Comparison of ENCODE assay signal across 8 mouse cellular contexts in the genomic region with DNA sequence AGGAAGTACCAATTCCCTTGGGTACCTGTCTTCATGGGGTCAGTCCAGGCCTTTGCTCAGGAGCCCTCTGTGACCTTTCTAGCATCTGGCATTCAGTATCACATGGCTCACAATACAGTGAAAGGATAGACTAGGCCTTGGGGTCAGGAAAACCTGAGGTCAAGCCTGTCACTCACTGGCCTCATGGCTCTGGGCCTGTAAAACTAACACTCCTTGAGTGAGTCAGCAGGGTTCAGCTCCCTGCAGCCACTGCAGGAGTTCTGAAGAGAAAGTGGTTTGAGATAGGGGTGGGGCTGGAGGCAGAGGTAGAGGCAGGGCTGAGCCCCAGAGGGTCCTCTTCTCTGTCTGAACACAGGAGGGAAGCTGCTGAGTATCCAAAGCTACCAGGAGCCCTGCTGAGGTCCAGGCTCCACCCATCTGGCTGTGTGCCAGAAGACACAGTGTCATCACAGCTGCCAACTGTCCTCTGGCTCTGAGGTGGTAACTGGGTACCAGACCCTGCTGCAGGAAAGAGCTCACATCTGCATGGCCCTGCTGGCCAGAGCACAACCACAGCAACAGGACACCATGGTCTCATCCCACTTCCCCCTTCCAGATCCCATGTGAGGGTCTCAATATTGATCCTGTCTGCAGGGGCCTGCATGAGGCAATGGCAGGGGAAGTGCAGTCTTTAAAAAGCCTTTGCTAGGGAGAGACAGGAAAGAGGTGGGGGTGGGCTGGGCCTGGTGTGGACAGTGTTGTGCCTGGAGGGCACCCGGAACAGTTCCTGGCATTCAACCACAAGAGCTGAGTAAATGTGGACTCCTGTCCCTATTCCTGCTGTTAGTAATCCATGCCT. TPM values are rescaled to one million over a fixed set of nuclear protein-coding genes. Genes with fewer than 3 reads are reported as not detected.
DNase-seq lines count a peak whose midpoint lies in the region; ATAC-seq and TF ChIP-seq lines count a peak whose summit lies in the region.
"Not testable (repeated sequence)": the region's sequence is repeated elsewhere in the genome, so short reads cannot be mapped to it uniquely, and the experiment has no call there.

No protein-coding gene starts in this region.

- H3K4me1 ChIP-seq in forebrain, embryonic 16.5 days (replicated peaks; ENCODE audit: control insufficient read depth, insufficient read depth, low read length): peaks cover 21% of the 10 kb centered on the region
- H3K4me1 ChIP-seq in hindbrain, embryonic 15.5 days (replicated peaks): peaks cover 13% of the 10 kb centered on the region
- peaks cover 14% of the 10 kb centered on the region for H3K4me1 ChIP-seq in lung, embryonic 16.5 days (replicated peaks; ENCODE audit: control insufficient read depth, insufficient read depth, low read length)
- not testable (repeated sequence) for H3K4me1 ChIP-seq in neural tube, embryonic 14.5 days (ENCODE audit: control insufficient read depth, insufficient read depth, low read length)

- not testable (repeated sequence) for H3K27ac ChIP-seq in forebrain, embryonic 16.5 days (ENCODE audit: low read length); hindbrain, embryonic 15.5 days (replicated peaks); neural tube, embryonic 14.5 days (ENCODE audit: low read depth, low read length)
- peak overlapping the region; percentile 76 for H3K27ac ChIP-seq in left cerebral cortex, adult 2 months
- H3K27ac ChIP-seq in lung, embryonic 16.5 days (ENCODE audit: low read length): peak overlapping the region; percentile 17; the same call in 1 of the 2 replicates

- H3K36me3 ChIP-seq in forebrain, embryonic 16.5 days (ENCODE audit: control insufficient read depth, insufficient read depth); hindbrain, embryonic 15.5 days; lung, embryonic 16.5 days (ENCODE audit: control insufficient read depth, insufficient read depth, low read length); neural tube, embryonic 14.5 days (ENCODE audit: control insufficient read depth, insufficient read depth, low read length): not testable (repeated sequence)

- not testable (repeated sequence) for H3K9ac ChIP-seq in forebrain, embryonic 16.5 days (replicated peaks; ENCODE audit: low read depth, low read length); hindbrain, embryonic 15.5 days; lung, embryonic 16.5 days (ENCODE audit: low read length); neural tube, embryonic 14.5 days (replicated peaks; ENCODE audit: low read depth, low read length)

- H3K9me3 ChIP-seq in forebrain, embryonic 16.5 days (ENCODE audit: control insufficient read depth, low read length); hindbrain, embryonic 15.5 days; lung, embryonic 16.5 days (ENCODE audit: control insufficient read depth, low read length); neural tube, embryonic 14.5 days (ENCODE audit: control insufficient read depth, low read length): not testable (repeated sequence)

- H3K27me3 ChIP-seq in forebrain, embryonic 16.5 days (replicated peaks; ENCODE audit: control insufficient read depth, insufficient read depth, low read length); hindbrain, embryonic 15.5 days; lung, embryonic 16.5 days (ENCODE audit: control insufficient read depth, insufficient read depth, low read depth, low read length); neural tube, embryonic 14.5 days (ENCODE audit: control insufficient read depth, insufficient read depth, low read length): not testable (repeated sequence)

- WGBS in forebrain, embryonic 16.5 days: 50% methylated on average over 1 of the region's 1 CpGs
- 21% methylated on average over 1 of the region's 1 CpGs for WGBS in hindbrain, embryonic 15.5 days
- 18% methylated on average over 1 of the region's 1 CpGs for WGBS in lung, embryonic 16.5 days
- 40% methylated on average over 1 of the region's 1 CpGs for WGBS in neural tube, embryonic 14.5 days

- not testable (repeated sequence) for H3K4me3 ChIP-seq in forebrain, embryonic 16.5 days (replicated peaks; ENCODE audit: low read length); hindbrain, embryonic 15.5 days; left cerebral cortex, adult 2 months; lung, embryonic 16.5 days (ENCODE audit: low read length); neural tube, embryonic 14.5 days (ENCODE audit: low read depth, low read length)

- not testable (repeated sequence) for TF ChIP-seq CTCF in left cerebral cortex, adult 2 months (IDR thresholded peaks at IDR 0.05)

- peak; percentile 5; the same call in 1 of the 2 replicates for ATAC-seq in forebrain, embryonic 16.5 days
- ATAC-seq in hindbrain, embryonic 15.5 days (ENCODE audit: low FRiP score, low read depth): 0 out of 2 replicates have a peak, but pooled peaks have one; percentile 8
- ATAC-seq in lung, embryonic 16.5 days (ENCODE audit: low read depth): peak; percentile 48
- peak; percentile 62; the same call in 1 of the 2 replicates for ATAC-seq in neural tube, embryonic 14.5 days (ENCODE audit: low read depth)

- DNase-seq in NIH3T3 (ENCODE audit: low read depth): peak; percentile 51
- DNase-seq in embryo, embryonic 10.5 days (ENCODE audit: low spot score): peak; percentile 39
- DNase-seq in left cerebral cortex, adult 2 months (ENCODE audit: extremely low spot score in 1 of 2, low spot score in 2 of 2): not testable (repeated sequence)
- DNase-seq in thymus, postnatal 4 days: peak; percentile 35

- intact Hi-C loops in left cerebral cortex, adult 2 months (cut with DNase I): not testable (repeated sequence)

- H3K4me2 ChIP-seq in forebrain, embryonic 16.5 days (ENCODE audit: low read length); hindbrain, embryonic 15.5 days; lung, embryonic 16.5 days (ENCODE audit: low read depth, low read length); neural tube, embryonic 14.5 days (ENCODE audit: low read depth, low read length): not testable (repeated sequence)

RNA-seq across cellular contexts. Expression of a gene that starts 31.9 kb away (rescaled TPM):
- polyA plus RNA-seq in forebrain, embryonic 16.5 days (2015; fragmentation: Nextera tagmentation; extraction: Ambion mirVana): 17.8 and 22.6 TPM in 2 replicates
- 9.1 and 10.5 TPM in 2 replicates for polyA plus RNA-seq in hindbrain, embryonic 15.5 days (2015; fragmentation: Nextera tagmentation; extraction: Ambion mirVana)
- total RNA-seq in left cerebral cortex, adult 2 months (2021): 10 to 100 TPM; 16.7 to 17.9 TPM
- polyA plus RNA-seq in lung, embryonic 16.5 days (2015; fragmentation: Nextera tagmentation; extraction: Ambion mirVana): 28.0 and 28.1 TPM in 2 replicates
- polyA plus RNA-seq in neural tube, embryonic 14.5 days (2014; fragmentation: Nextera tagmentation; extraction: Ambion mirVana): 7.6 and 10.2 TPM in 2 replicates

Comparison
In these comparisons a context has a peak if more than half of its experiments do, and no peak if none do; other contexts are left out.
1. ATAC-seq: peak in every context shown above with its lines; median percentile 62 in neural tube, embryonic 14.5 days; 48 in lung, embryonic 16.5 days; 8 in hindbrain, embryonic 15.5 days; 5 in forebrain, embryonic 16.5 days.